Mouse (Mus musculus) thymus, adult 2 months (tissue): ENCODE measurements around the gene Nsmce1.

Experiments used
- CTCF ChIP-seq: fragments of 200-500 bp; IDR thresholded peaks from 2 replicates; pipeline ENCODE4 v1.5.1; 2012; ENCODE audit warnings: mild to moderate bottlenecking, control low read depth, low read length, moderate library complexity, borderline replicate concordance; ENCODE audit not compliant: control insufficient read depth, poor library complexity, insufficient read depth; ENCODE audit errors: extremely low read depth
- POLR2A ChIP-seq: fragments of 200-500 bp; IDR thresholded peaks from 2 replicates; pipeline ENCODE4 v1.6.1; 2012; ENCODE audit warnings: mild to moderate bottlenecking, low read length, control low read depth, moderate library complexity; ENCODE audit not compliant: control insufficient read depth, poor library complexity, insufficient read depth; ENCODE audit errors: extremely low read depth

GRCm38 (mm10) chr7:125516723-125517122 is 25.3 kb upstream of the Nsmce1 start:
- TF ChIP-seq POLR2A = no peak
- TF ChIP-seq CTCF = no peak
